ENCODE assay signal across 13 mouse cellular contexts in the genomic region with DNA sequence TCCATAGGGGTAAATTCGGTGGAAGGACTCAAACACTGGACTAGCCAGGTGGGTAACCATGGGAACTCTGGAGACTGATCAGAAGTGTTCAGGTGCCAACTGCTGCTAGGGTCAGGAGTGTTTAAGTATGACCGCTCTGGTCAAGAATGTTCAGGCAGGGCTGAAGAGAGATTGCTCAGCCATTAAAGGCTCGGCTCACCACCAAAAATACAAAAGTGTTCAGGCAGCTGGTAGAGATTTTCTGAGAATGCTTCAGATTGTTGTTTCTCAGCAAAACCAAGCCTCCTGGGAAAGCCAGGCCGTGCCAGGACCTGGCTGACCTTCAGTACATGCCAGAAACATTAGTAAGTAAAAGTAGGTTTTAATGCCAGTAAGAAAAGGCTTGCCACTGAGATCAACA. TPM values are rescaled to one million over a fixed set of nuclear protein-coding genes. Genes with fewer than 3 reads are reported as not detected.
DNase-seq lines count a peak whose midpoint lies in the region; ATAC-seq and TF ChIP-seq lines count a peak whose summit lies in the region.
"Had no signal": no experiment of that assay in that cellular context is flagged by ENCODE, and none has a peak within 500 bp of the region (broad histone marks: within the 10 kb centered on the region; RNA-seq: fewer than 3 reads in every experiment).

No protein-coding gene starts in this region.

- H3K27ac ChIP-seq in layer of hippocampus, adult 2 months, result peak overlapping the region; percentile 2; the same call in 1 of the 2 replicates
- peak overlapping the region; percentile 69 to 72; a peak in 3 of 4 replicates for H3K27ac ChIP-seq in heart, embryonic 14.5 days (replicated peaks in 1 of 2; ENCODE audit: control insufficient read depth in 1 of 2, insufficient read depth in 1 of 2, low read depth in 2 of 2, low read length in 2 of 2)
- no peak overlapping the region for H3K27ac ChIP-seq in midbrain, embryonic 13.5 days
- H3K27ac ChIP-seq: embryonic facial prominence, embryonic 13.5 days had no signal

- no peak overlapping the region for H3K4me3 ChIP-seq in layer of hippocampus, adult 2 months
- no peak overlapping the region for H3K4me3 ChIP-seq in heart, embryonic 14.5 days (ENCODE audit: control insufficient read depth in 1 of 2, insufficient read depth in 1 of 2, low read depth in 1 of 2, low read length in 2 of 2)
- no peak overlapping the region for H3K4me3 ChIP-seq in midbrain, embryonic 13.5 days (replicated peaks)
- H3K4me3 ChIP-seq: embryonic facial prominence, embryonic 13.5 days; megakaryocyte, embryonic 14.5 days had no signal

- no peak overlapping the region for H3K4me2 ChIP-seq in heart, embryonic 14.5 days (ENCODE audit: low read length)
- H3K4me2 ChIP-seq in midbrain, embryonic 13.5 days (replicated peaks), result no peak overlapping the region
- H3K4me2 ChIP-seq: embryonic facial prominence, embryonic 13.5 days had no signal

- no peak for DNase-seq in layer of hippocampus, adult 2 months (ENCODE audit: low spot score in 2 of 2)
- DNase-seq in layer of hippocampus, adult 8-10 months (ENCODE audit: low spot score in 2 of 2), result no peak
- DNase-seq in adrenal gland, adult 8-10 months, result peak; percentile 69
- DNase-seq in lung, postnatal 36 days, result peak; percentile 35
- DNase-seq in cerebellum, adult 8-10 months, result no peak
- no peak for DNase-seq in layer of hippocampus, postnatal 10 days (ENCODE audit: low spot score in 2 of 2)

- H3K9ac ChIP-seq in heart, embryonic 14.5 days (ENCODE audit: low read length), result no peak overlapping the region
- no peak overlapping the region for H3K9ac ChIP-seq in midbrain, embryonic 13.5 days (replicated peaks)
- H3K9ac ChIP-seq: embryonic facial prominence, embryonic 13.5 days had no signal

- WGBS in heart, embryonic 14.5 days, result 53% methylated on average over 4 of the region's 4 CpGs
- 84% methylated on average over 4 of the region's 4 CpGs for WGBS in midbrain, embryonic 13.5 days

- no peaks in the 10 kb centered on the region for H3K27me3 ChIP-seq in heart, embryonic 14.5 days (ENCODE audit: control insufficient read depth, insufficient read depth, low read length)
- no peaks in the 10 kb centered on the region for H3K27me3 ChIP-seq in midbrain, embryonic 13.5 days
- H3K27me3 ChIP-seq: embryonic facial prominence, embryonic 13.5 days; megakaryocyte, embryonic 14.5 days had no signal

- no peak for ATAC-seq in heart, embryonic 14.5 days (ENCODE audit: insufficient number of reproducible peaks, insufficient read depth, low FRiP score, low read depth)
- no peak for ATAC-seq in midbrain, embryonic 13.5 days
- ATAC-seq: hindbrain, embryonic 16.5 days had no signal

- no peak for TF ChIP-seq CTCF in layer of hippocampus, adult 2 months (conservative IDR thresholded peaks at IDR 0.05)

- no peaks in the 10 kb centered on the region for H3K9me3 ChIP-seq in heart, embryonic 14.5 days (ENCODE audit: control insufficient read depth, low read length)
- no peaks in the 10 kb centered on the region for H3K9me3 ChIP-seq in midbrain, embryonic 13.5 days
- H3K9me3 ChIP-seq: embryonic facial prominence, embryonic 13.5 days; megakaryocyte, embryonic 14.5 days had no signal

- no peaks in the 10 kb centered on the region for H3K36me3 ChIP-seq in heart, embryonic 14.5 days (ENCODE audit: control insufficient read depth, insufficient read depth, low read length)
- H3K36me3 ChIP-seq in midbrain, embryonic 13.5 days, result no peaks in the 10 kb centered on the region
- H3K36me3 ChIP-seq: embryonic facial prominence, embryonic 13.5 days had no signal

- peaks cover 4 to 20% of the 10 kb centered on the region in 2 experiments for H3K4me1 ChIP-seq in heart, embryonic 14.5 days (ENCODE audit: control insufficient read depth in 2 of 2, insufficient read depth in 2 of 2, low read length in 2 of 2)
- H3K4me1 ChIP-seq in midbrain, embryonic 13.5 days (replicated peaks), result no peaks in the 10 kb centered on the region
- H3K4me1 ChIP-seq: embryonic facial prominence, embryonic 13.5 days had no signal

RNA-seq across cellular contexts. Expression of a gene that starts 9.7 kb away (rescaled TPM):
- total RNA-seq in layer of hippocampus, adult 2 months (2021), result under 1 TPM in 1 of 2 experiments, not detected in 1; 0.46 TPM
- total RNA-seq in layer of hippocampus, adult 8-10 months (2022), result not detected
- under 1 TPM; 0.38 to 0.70 (median 0.60) TPM for total RNA-seq in adrenal gland, adult 8-10 months (2022)
- polyA plus RNA-seq in heart, embryonic 14.5 days (2014; fragmentation: Nextera tagmentation; extraction: Ambion mirVana), result not detected in 2 replicates
- polyA plus RNA-seq in midbrain, embryonic 13.5 days (2015; fragmentation: Nextera tagmentation; extraction: Ambion mirVana), result 0.30 and 0.32 TPM in 2 replicates
- under 1 TPM in 1 of 2 experiments, not detected in 1; 0.42 TPM for total RNA-seq in layer of hippocampus, postnatal 10 days (2021)
- total RNA-seq: left cerebral cortex, adult 8-10 months had no signal
- polyA plus RNA-seq: embryonic facial prominence, embryonic 13.5 days; stomach, embryonic 14.5 days had no signal

Comparison
In these comparisons a context has a peak if more than half of its experiments do, and no peak if none do; other contexts are left out.
1. DNase-seq: peak in adrenal gland, adult 8-10 months (single experiment) and lung, postnatal 36 days (single experiment); none in layer of hippocampus, adult 2 months (0 of 2), layer of hippocampus, adult 8-10 months (0 of 2), cerebellum, adult 8-10 months (single experiment) and layer of hippocampus, postnatal 10 days (0 of 2).